Mouse (Mus musculus): Measurements from ENCODE around the gene Gpr19.

The Gpr19 gene

DNA sequence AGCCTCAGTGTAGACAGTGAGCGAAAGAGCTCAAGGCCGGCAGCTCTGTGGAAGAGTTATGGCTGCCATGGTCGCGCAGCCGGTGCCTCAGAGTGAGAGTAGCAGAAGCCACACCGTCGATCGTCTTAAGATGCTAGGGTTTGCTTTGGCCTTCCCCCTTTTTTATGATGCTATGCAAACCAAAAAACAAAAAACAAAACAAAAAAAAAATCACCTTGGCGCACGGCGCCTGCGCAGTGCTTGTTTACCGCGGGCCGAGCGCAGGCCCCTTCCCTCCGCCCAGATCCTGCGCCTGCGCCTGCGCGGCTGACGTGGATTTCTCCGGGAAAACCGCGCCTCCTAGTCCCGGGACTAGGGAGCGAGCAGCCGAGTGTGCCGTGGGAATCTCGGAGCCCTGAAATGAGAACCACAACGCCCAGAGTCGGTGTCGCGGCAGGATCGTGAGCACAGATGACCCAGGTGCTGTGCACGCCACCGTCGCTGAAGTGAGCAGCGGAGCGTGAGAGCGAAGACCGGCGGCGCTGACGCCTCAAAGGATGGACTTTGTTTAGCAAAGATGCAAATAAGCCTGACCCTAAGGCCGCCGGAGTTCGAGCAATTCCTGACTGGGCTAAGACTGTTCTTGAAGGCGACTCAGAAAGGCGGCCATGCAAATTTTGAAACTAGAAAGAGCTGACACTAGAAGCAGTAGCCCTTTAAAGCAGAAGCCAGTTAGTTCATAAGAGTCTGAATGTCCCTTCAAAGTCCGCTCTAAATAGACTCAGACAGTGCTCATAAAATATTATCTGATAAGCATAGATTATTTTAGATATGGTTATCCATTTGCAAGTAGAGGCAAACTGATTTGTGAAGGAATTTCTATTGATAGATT, at the start of gene Gpr19:
Gene Gpr19 (minus strand): TSS at position 484 of the 871 bp plus-strand sequence.
- peak; percentile 92 for DNase-seq (ENCODE audit: extremely low spot score, low spot score)

GRCm38 (mm10) chr6:134947311-134948087, 49.1 kb upstream of the Gpr19 start:
- peak; percentile 57 for DNase-seq (ENCODE audit: extremely low spot score, low spot score)

DNA sequence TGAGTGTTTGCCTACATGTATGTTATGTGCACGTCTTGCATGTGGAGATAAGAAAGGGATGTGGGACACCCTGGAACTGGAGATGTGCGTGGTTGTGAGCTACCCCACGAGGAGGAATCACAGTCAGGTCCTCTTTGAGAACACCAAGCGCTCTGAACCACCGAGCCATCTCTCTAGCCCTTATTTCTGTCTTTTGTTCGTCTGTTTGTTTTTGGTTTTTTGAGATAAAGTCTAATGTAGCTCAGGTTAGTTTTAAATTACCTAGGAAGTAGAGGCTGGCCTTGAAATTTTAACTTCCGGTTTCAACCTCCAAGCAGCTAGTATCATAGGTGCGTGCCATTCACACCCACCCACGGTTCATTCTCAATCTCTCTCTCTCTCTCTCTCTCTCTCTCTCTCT, 48.5 kb upstream of the Gpr19 start:
- no peak for DNase-seq (ENCODE audit: extremely low spot score, low spot score)

DNA sequence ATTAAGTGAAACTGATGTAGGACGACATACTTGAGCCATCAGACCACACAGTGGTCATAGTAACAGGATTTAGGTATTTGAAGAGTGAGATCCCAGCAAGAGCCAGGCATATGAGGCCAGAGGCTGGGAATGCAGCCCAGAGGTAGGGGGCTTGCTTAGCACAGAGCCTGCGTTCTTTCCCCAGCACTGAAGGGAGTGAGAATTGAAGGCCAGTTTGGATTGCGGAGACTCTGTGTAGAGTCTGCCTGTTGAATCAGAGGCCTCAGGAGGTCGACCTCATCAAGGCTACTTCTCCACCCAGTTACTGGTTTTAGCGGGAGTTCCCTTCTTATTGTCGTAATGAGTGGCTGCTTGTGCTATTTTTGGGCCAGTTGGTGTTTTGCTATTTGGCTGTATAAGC, 47.7 kb upstream of the Gpr19 start:
- no peak for DNase-seq (ENCODE audit: extremely low spot score, low spot score)

- no peak for DNase-seq (ENCODE audit: extremely low spot score, low spot score)
Measured at GRCm38 (mm10) chr6:134943759-134944407, 45.5 kb upstream of the Gpr19 start.

GRCm38 (mm10) chr6:134939781-134940180, 41.4 kb upstream of the Gpr19 start:
- DNase-seq (ENCODE audit: extremely low spot score, low spot score) = no peak

DNA sequence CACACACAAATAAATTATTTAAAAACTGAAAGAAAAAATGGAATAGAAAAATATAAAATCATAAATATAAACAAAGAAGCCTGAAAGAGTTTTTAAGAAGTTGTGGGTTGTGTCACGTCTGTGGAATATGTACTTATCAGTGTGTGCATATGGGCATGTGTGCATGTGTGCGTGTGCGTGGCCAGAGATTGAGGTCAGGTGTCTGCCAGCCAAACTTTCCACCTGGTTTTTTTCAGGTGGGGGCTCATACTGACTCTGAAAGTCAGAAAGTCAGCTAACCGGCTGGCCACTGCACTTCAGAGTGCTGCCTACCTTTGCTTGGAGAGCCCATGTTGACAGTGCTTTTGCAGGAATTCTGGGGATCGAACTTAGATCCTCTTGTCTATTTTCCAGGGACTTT, 35.9 kb upstream of the Gpr19 start:
- DNase-seq (ENCODE audit: extremely low spot score, low spot score) = no peak

DNA sequence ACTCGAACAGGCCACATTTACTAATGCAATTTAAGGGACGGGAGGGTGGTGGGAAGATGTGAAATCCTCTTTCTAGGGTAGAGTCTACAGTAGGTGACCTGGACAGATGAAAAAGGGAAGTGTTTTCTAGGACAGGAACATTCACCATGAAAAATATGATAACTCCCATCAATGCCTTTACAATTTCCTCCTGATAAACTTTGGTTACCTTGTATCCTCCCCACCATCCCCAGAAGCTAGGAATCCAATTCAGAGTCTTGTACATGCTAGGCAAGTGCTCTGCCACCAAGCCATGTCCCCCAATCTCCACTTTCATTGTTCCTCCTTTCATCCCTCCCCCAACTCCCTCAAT, 34.8 kb upstream of the Gpr19 start:
- DNase-seq (ENCODE audit: extremely low spot score, low spot score) = no peak

DNA sequence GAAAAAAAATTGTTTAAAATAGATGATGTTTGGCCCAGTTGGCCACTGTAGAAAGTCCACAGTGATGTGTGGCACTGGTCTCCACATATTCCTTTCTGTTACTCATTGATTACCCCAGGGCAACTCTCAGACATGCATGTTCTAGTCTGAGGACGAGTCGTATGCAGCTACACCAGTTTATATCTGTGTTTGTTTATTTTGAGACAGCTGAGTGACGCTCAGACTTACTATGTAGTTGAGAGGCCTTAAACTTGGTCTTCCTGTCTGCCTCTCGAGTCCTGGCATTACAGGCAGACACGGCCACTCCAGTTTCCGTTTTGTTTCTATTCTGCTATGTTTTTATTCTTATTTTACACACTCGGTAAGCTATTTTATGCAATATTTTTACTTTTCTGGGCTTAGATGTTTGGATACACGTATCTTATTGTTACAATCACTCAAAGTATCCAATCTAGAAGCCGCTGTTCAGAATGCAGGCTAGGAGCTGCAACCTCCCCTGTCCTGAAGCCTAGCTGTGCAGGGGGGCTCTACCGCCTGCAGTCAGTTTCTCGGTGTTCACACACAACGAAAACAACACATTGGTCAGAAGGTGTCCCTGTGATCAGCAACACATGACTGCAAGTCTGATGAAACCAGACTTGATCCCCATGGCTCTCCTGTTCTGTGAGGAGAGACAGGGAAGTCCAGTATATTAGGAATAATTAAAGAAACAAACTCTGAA, 34.3 kb upstream of the Gpr19 start:
- no peak for DNase-seq (ENCODE audit: extremely low spot score, low spot score)

DNA sequence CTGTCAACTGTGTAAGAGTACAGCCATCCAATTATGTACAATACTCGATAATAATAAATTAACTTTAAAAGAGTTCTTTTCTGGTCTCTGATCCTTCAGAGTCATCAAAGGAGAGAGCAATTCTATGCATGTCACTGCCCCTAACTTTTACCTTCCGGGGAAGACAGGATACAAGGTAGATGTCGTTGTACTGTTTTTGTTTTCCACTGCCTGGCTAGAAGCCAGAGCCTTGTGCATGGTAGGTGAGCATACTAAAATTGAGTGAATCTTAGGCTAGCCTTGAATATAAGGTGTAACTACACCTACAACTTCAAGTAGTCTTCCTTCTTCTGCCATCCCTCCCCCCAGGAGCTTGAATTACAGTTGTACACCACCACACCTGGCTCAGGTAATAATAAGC, 32.8 kb upstream of the Gpr19 start:
- no peak for DNase-seq (ENCODE audit: extremely low spot score, low spot score)

DNA sequence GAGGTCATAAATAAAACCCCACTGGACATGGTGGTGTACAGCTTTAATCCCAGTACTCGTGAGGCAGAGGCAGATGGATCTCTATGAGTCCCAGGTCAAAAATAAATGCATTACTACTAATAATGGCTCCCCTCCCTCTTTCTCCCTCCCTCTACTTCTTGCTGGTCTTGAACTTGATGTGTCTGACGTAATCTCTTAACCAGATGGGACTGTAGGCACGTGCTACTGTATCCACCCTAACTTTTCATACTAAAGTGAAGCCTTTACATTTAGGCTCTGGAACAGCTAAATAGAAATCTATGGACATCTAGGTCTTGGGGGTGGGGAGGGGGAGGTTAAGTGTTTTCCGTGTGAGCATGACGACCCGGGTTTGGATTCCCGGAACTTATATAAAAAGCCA, 32.0 kb upstream of the Gpr19 start:
- no peak for DNase-seq (ENCODE audit: extremely low spot score, low spot score)

GRCm38 (mm10) chr6:134929926-134930325, 31.5 kb upstream of the Gpr19 start:
- no peak for DNase-seq (ENCODE audit: extremely low spot score, low spot score)

- peak; percentile 62 for DNase-seq (ENCODE audit: extremely low spot score, low spot score)
Measured at GRCm38 (mm10) chr6:134928889-134929310, 30.5 kb upstream of the Gpr19 start.

GRCm38 (mm10) chr6:134928096-134928888, 29.9 kb upstream of the Gpr19 start:
- DNase-seq (ENCODE audit: extremely low spot score, low spot score) = peak; percentile 92

- no peak for DNase-seq (ENCODE audit: extremely low spot score, low spot score)
Measured at GRCm38 (mm10) chr6:134927595-134928095, 29.3 kb upstream of the Gpr19 start.

- DNase-seq (ENCODE audit: extremely low spot score, low spot score) = peak; percentile 82
Measured at GRCm38 (mm10) chr6:134926803-134927594, 28.6 kb upstream of the Gpr19 start.

- no peak for DNase-seq (ENCODE audit: extremely low spot score, low spot score)
Measured at GRCm38 (mm10) chr6:134926338-134926705, 27.9 kb upstream of the Gpr19 start.

GRCm38 (mm10) chr6:134925673-134926337, 27.4 kb upstream of the Gpr19 start:
- DNase-seq (ENCODE audit: extremely low spot score, low spot score) = no peak

DNA sequence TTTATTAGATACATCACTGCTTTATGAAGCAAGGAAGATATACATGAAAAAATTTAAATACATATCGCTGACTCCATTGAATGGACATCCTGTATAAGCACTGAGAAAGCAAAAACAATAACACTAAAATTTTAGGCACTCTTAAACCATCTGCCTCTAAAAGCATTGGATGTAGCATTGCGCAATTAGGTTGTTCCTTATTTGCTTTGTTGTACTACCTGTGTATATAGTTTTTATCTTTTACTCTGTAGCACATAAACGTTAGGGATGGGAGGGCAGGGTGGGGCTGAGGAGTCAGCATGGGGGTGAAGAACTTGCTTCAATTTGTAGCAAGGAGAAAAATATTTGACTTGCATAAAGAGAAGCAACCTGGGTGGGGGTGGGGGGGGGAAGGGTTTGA, 25.9 kb upstream of the Gpr19 start:
- no peak for DNase-seq (ENCODE audit: extremely low spot score, low spot score)

All from neural tube, embryonic 10.5 days (tissue).